Mouse (Mus musculus): ENCODE measurements around the gene Lgals12. TPM values are rescaled to one million over a fixed set of nuclear protein-coding genes. Genes with fewer than 3 reads are reported as not detected.

Gene Lgals12
- total RNA-seq, 2 experiments from 2014 or later, result 0.90 to 1.2 TPM

GRCm38 (mm10) chr19:7583101-7583500 lies 23.9 kb downstream of the Lgals12 start:
- no peak for DNase-seq

- DNase-seq, result no peak
Measured at GRCm38 (mm10) chr19:7581042-7581441, 26.0 kb downstream of the Lgals12 start.

GRCm38 (mm10) chr19:7577710-7578109 lies 29.3 kb downstream of the Lgals12 start:
- no peak for DNase-seq

- no peak for DNase-seq
Measured at GRCm38 (mm10) chr19:7576180-7576579, 30.8 kb downstream of the Lgals12 start.

- no peak for DNase-seq
Measured at GRCm38 (mm10) chr19:7569650-7570049, 37.3 kb downstream of the Lgals12 start.

- DNase-seq, result no peak
Measured at GRCm38 (mm10) chr19:7568364-7568763, 38.6 kb downstream of the Lgals12 start.

GRCm38 (mm10) chr19:7566826-7567225 lies 40.2 kb downstream of the Lgals12 start:
- no peak for DNase-seq

GRCm38 (mm10) chr19:7564457-7564856 lies 42.5 kb downstream of the Lgals12 start:
- no peak for DNase-seq

GRCm38 (mm10) chr19:7563676-7564075 lies 43.3 kb downstream of the Lgals12 start:
- no peak for DNase-seq

- DNase-seq, result no peak
Measured at GRCm38 (mm10) chr19:7562601-7563129, 44.3 kb downstream of the Lgals12 start.

GRCm38 (mm10) chr19:7561456-7561855 lies 45.5 kb downstream of the Lgals12 start:
- DNase-seq, result no peak

GRCm38 (mm10) chr19:7559986-7560385 lies 47.0 kb downstream of the Lgals12 start:
- no peak for DNase-seq

GRCm38 (mm10) chr19:7558675-7559074 lies 48.3 kb downstream of the Lgals12 start:
- DNase-seq, result no peak

- no peak for DNase-seq
Measured at GRCm38 (mm10) chr19:7557844-7558243, 49.1 kb downstream of the Lgals12 start.

GRCm38 (mm10) chr19:7557328-7557822 lies 49.6 kb downstream of the Lgals12 start, which contains the start of gene Pla2g16:
Gene Pla2g16, plus strand, starts transcription at chr19:7557459.
- peak; percentile 54 for DNase-seq

GRCm38 (mm10) chr19:7556641-7557040 lies 50.4 kb downstream of the Lgals12 start:
- no peak for DNase-seq

GRCm38 (mm10) chr19:7554881-7555280 lies 52.1 kb downstream of the Lgals12 start:
- no peak for DNase-seq

GRCm38 (mm10) chr19:7553441-7553840 lies 53.6 kb downstream of the Lgals12 start:
- DNase-seq, result no peak

GRCm38 (mm10) chr19:7552301-7552673 lies 54.7 kb downstream of the Lgals12 start:
- no peak for DNase-seq

- no peak for DNase-seq
Measured at GRCm38 (mm10) chr19:7551550-7552300, 55.3 kb downstream of the Lgals12 start.

GRCm38 (mm10) chr19:7548924-7549323 lies 58.1 kb downstream of the Lgals12 start:
- no peak for DNase-seq
